Mouse (Mus musculus): ENCODE measurements around the gene Bmper. TPM values are rescaled to one million over a fixed set of nuclear protein-coding genes. Genes with fewer than 3 reads are reported as not detected.

Gene Bmper
- polyA plus RNA-seq, 1 experiment: not detected

GRCm38 (mm10) chr9:23344353-23344752, 121.5 kb downstream of the Bmper start:
- H3K27me3 ChIP-seq (ENCODE audit: control insufficient read depth): no peaks in the 10 kb centered on the region
- no peak overlapping the region for H3K4me3 ChIP-seq (replicated peaks)
- TF ChIP-seq TAL1 (IDR thresholded peaks at IDR 0.05; ENCODE audit: low read length) (no peak), GATA1 (IDR thresholded peaks at IDR 0.05; ENCODE audit: low read length) (no peak)
- no peaks in the 10 kb centered on the region for H3K36me3 ChIP-seq (ENCODE audit: control insufficient read depth)
- no peaks in the 10 kb centered on the region for H3K4me1 ChIP-seq (ENCODE audit: control insufficient read depth)
- no peaks in the 10 kb centered on the region for H3K9me3 ChIP-seq (ENCODE audit: control insufficient read depth, low read length)

DNA sequence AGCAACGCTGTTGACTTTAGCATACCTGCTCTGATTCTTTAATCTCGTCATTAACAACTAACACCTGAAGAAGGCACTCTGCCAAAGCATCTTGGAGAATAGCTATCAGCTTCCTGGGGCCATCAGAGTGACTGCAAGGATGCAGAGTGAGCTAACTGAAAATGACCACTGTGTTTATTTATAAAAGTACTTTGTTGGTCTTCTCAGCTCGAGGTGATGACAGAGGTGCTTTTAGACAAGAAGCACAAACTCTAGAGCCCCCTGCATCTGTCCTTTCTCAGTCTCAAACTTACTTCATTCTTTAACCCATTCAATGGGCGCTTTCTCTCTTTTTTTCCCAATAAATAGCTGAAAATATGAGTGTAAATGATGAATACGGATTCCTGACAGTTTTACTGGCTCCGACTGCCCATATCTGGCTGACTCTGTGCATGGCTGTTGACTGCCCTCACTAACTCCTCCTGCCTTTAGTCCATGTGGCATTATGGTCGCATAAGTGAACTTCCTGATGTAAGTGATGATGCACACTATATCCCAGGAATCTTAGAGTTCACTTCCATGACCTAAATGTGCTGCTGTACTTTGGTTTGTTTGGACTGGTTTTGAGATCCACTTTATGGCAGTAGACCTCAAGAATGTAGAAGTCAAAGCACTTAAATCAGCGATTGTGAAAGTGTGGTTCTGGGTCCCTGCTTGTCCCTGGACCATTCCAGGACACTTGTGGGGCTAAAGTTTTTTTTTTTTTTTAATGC, 122.4 kb downstream of the Bmper start:
- H3K27me3 ChIP-seq (ENCODE audit: control insufficient read depth): no peaks in the 10 kb centered on the region
- no peaks in the 10 kb centered on the region for H3K4me1 ChIP-seq (ENCODE audit: control insufficient read depth)
- no peak overlapping the region for H3K4me3 ChIP-seq (replicated peaks)
- H3K9me3 ChIP-seq (ENCODE audit: control insufficient read depth, low read length): no peaks in the 10 kb centered on the region
- TF ChIP-seq GATA1 (IDR thresholded peaks at IDR 0.05; ENCODE audit: low read length): no peak
- no peak for TF ChIP-seq TAL1 (IDR thresholded peaks at IDR 0.05; ENCODE audit: low read length)
- no peaks in the 10 kb centered on the region for H3K36me3 ChIP-seq (ENCODE audit: control insufficient read depth)

- Histone ChIP-seq H3K9me3 (ENCODE audit: control insufficient read depth, low read length) (no peaks in the 10 kb centered on the region), H3K4me3 (replicated peaks) (no peak overlapping the region), H3K27me3 (ENCODE audit: control insufficient read depth) (no peaks in the 10 kb centered on the region), H3K4me1 (ENCODE audit: control insufficient read depth) (no peaks in the 10 kb centered on the region), H3K36me3 (ENCODE audit: control insufficient read depth) (no peaks in the 10 kb centered on the region)
- TF ChIP-seq GATA1 (IDR thresholded peaks at IDR 0.05; ENCODE audit: low read length): no peak
- no peak for TF ChIP-seq TAL1 (IDR thresholded peaks at IDR 0.05; ENCODE audit: low read length)
Observed at GRCm38 (mm10) chr9:23349603-23350002, 126.7 kb downstream of the Bmper start.

DNA sequence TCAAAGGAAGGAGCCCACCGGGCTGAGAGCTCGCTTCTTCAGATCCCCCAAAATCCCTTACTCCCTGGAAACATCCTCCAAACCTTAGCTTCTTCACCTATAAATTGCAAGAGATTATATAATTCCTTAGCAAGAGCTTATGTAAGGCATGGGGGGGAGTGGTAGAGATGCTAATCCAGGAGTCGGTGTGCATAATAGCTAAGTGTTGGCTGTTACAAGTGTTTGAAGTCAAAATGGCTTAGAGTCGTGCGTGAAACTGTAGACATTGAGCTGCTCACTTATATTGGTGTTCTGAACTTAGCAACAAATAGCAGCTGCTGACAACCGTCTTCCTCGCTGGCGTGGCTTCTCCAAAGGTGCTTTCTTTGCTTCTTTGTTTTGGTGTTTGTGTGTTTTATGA, 128.5 kb downstream of the Bmper start:
- no peak overlapping the region for H3K4me3 ChIP-seq (replicated peaks)
- TF ChIP-seq TAL1 (IDR thresholded peaks at IDR 0.05; ENCODE audit: low read length) (no peak), GATA1 (IDR thresholded peaks at IDR 0.05; ENCODE audit: low read length) (no peak)
- H3K36me3 ChIP-seq (ENCODE audit: control insufficient read depth): no peaks in the 10 kb centered on the region
- no peaks in the 10 kb centered on the region for H3K9me3 ChIP-seq (ENCODE audit: control insufficient read depth, low read length)
- H3K27me3 ChIP-seq (ENCODE audit: control insufficient read depth): no peaks in the 10 kb centered on the region
- no peaks in the 10 kb centered on the region for H3K4me1 ChIP-seq (ENCODE audit: control insufficient read depth)

DNA sequence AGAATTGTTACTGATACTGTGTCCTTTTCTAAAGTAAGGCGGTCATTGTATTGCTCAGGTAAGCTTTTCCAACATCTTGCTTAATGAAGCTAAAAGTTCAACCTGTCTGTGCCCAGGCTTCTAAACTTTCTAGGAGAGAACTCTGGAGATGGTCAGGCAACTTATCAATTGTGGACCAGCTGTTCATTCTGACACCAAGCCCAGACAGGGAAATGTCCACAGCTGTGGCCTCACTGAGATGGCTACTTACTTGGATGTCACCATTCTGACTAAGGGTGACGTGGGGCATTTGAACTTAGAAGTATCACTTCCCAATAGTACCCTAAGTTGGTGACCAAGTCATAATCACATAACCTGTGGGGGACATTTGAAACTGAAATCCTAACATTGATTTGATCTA, 129.5 kb downstream of the Bmper start:
- Histone ChIP-seq H3K36me3 (ENCODE audit: control insufficient read depth) (no peaks in the 10 kb centered on the region), H3K9me3 (ENCODE audit: control insufficient read depth, low read length) (no peaks in the 10 kb centered on the region), H3K27me3 (ENCODE audit: control insufficient read depth) (no peaks in the 10 kb centered on the region), H3K4me1 (ENCODE audit: control insufficient read depth) (no peaks in the 10 kb centered on the region), H3K4me3 (replicated peaks) (no peak overlapping the region)
- TF ChIP-seq TAL1 (IDR thresholded peaks at IDR 0.05; ENCODE audit: low read length) (no peak), GATA1 (IDR thresholded peaks at IDR 0.05; ENCODE audit: low read length) (no peak)

DNA sequence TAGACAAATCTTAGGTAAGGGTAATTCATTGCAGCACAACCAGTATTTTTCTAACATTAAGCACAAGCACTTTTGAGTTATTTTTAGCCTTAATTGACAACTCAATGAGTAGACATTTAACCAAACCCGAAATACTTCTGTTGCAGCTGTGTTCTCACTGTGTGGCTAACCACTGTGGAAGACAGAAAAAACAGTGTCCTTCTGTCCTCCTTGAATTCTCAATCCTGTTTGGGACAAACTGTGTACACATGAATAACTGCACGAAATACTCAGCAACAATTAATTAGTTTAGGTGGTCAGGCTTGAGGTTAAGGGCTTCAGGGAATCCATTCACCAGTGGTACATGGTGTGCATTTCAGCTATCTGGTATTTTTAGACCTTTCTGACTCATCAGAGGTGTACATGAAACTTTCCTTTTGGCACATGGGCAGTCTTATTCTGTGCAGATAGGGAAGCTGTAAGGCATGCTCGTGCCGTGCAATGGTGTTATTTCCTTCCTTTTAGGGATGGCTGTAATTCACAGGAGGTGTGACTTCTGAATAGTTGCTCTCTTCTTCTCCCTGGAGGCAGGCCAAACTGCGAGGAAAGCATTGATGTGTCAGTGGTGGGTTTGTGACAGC, 131.4 kb downstream of the Bmper start:
- no peaks in the 10 kb centered on the region for H3K27me3 ChIP-seq (ENCODE audit: control insufficient read depth)
- TF ChIP-seq GATA1 (IDR thresholded peaks at IDR 0.05; ENCODE audit: low read length): no peak
- TF ChIP-seq TAL1 (IDR thresholded peaks at IDR 0.05; ENCODE audit: low read length): no peak
- H3K36me3 ChIP-seq (ENCODE audit: control insufficient read depth): no peaks in the 10 kb centered on the region
- H3K9me3 ChIP-seq (ENCODE audit: control insufficient read depth, low read length): peaks cover 2% of the 10 kb centered on the region; the same call in 1 of the 2 replicates
- no peaks in the 10 kb centered on the region for H3K4me1 ChIP-seq (ENCODE audit: control insufficient read depth)
- H3K4me3 ChIP-seq (replicated peaks): no peak overlapping the region

DNA sequence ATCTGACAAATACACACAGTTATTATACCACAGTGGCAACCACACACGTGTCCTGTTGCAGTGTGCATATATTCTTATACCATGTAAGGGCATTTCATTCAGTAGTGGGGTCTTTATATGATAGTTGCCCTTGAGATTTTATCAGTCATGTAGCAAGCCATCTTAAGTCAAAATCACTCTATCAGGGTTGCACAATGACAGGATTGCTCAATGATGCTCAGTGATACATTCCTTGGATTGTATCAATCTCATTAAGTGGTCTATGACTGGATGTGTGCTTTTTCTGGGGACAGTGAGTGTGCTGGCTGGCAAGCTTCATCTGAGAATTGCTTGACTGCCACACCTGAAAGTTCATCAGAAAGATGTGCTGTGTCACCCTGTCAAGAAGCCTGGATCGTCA, 135.2 kb downstream of the Bmper start:
- Histone ChIP-seq H3K4me3 (replicated peaks) (no peak overlapping the region), H3K36me3 (ENCODE audit: control insufficient read depth) (no peaks in the 10 kb centered on the region), H3K27me3 (ENCODE audit: control insufficient read depth) (no peaks in the 10 kb centered on the region), H3K9me3 (ENCODE audit: control insufficient read depth, low read length) (peaks cover 2% of the 10 kb centered on the region; the same call in 1 of the 2 replicates), H3K4me1 (ENCODE audit: control insufficient read depth) (no peaks in the 10 kb centered on the region)
- TF ChIP-seq TAL1 (IDR thresholded peaks at IDR 0.05; ENCODE audit: low read length) (no peak), GATA1 (IDR thresholded peaks at IDR 0.05; ENCODE audit: low read length) (no peak)

- Histone ChIP-seq H3K4me1 (ENCODE audit: control insufficient read depth) (no peaks in the 10 kb centered on the region), H3K9me3 (ENCODE audit: control insufficient read depth, low read length) (peaks cover 2% of the 10 kb centered on the region; the same call in 1 of the 2 replicates), H3K36me3 (ENCODE audit: control insufficient read depth) (no peaks in the 10 kb centered on the region), H3K4me3 (replicated peaks) (no peak overlapping the region), H3K27me3 (ENCODE audit: control insufficient read depth) (no peaks in the 10 kb centered on the region)
- no peak for TF ChIP-seq TAL1 (IDR thresholded peaks at IDR 0.05; ENCODE audit: low read length)
Observed at GRCm38 (mm10) chr9:23363139-23363538, 140.3 kb downstream of the Bmper start.

- Histone ChIP-seq H3K36me3 (ENCODE audit: control insufficient read depth) (no peaks in the 10 kb centered on the region), H3K27me3 (ENCODE audit: control insufficient read depth) (no peaks in the 10 kb centered on the region), H3K4me3 (replicated peaks) (no peak overlapping the region), H3K9me3 (ENCODE audit: control insufficient read depth, low read length) (peaks cover 2% of the 10 kb centered on the region; the same call in 1 of the 2 replicates), H3K4me1 (ENCODE audit: control insufficient read depth) (no peaks in the 10 kb centered on the region)
- no peak for TF ChIP-seq GATA1 (IDR thresholded peaks at IDR 0.05; ENCODE audit: low read length)
- no peak for TF ChIP-seq TAL1 (IDR thresholded peaks at IDR 0.05; ENCODE audit: low read length)
Observed at GRCm38 (mm10) chr9:23363540-23363939, 140.7 kb downstream of the Bmper start.

Data from erythroblast, embryonic 14.5 days (primary cell).